Mouse (Mus musculus): ENCODE measurements around the gene Spib.

DNA sequence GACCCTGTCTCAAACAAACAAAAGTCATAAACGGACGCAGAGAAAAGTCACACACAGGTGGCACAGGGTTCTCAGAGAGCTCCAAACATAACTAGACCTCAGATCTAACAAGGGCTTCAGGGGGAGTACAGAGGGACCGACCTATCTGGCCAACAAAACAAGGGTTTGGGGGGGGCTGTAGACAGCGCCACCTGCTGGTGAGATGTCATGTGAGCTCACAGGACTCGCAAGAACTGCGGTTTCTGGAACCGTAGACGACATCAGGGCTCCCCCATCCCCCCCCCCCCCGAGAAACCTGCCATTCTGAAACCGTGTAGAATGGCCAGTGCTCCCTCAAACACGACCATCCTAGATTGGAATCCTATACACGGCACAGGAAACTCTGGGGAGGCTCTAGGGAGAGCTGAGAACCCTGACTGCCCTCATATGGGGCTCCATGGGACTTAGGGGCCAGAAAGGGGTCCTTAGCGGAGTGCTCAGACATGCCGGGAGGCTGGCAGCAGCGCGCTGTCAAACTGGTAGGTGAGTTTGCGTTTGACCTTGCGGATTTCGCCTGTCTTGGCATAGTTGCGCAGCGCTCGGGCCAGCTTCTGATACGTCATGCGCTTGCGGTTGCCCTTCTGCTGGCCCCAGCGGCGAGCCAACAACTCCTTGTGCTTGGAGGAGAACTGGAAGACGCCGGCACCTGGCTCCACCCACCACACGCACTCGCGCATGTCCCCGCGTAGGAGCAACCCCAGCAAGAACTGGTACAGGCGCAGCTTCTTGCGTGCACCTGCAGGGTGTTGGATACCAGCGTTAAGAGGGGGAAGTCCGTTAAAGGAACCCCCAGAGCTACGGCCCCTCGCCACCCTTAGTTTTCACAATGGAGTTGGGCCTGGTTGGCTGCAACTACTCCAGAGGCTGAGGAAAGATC is 4.1 kb downstream of the Spib start:
- TF ChIP-seq CTCF (IDR thresholded peaks at IDR 0.05; ENCODE audit: control insufficient read depth, insufficient read depth, low read length) (peak; percentile 88), POLR2A (IDR thresholded peaks at IDR 0.05; ENCODE audit: borderline replicate concordance, control insufficient read depth, low read depth, low read length) (peak; percentile 58; the same call in 1 of the 2 replicates)
